Mouse (Mus musculus) kidney, postnatal 14 days (tissue): ENCODE data around the gene Rftn2.
A peak's percentile ranks its signal among the peaks of the same experiment; 100 is the strongest.
"Not testable (repeated sequence)": the region's sequence is repeated elsewhere in the genome, so short reads cannot be mapped to it uniquely, and the experiment has no call there.

Experiments used
- DNase-seq: peaks from one replicate; pipeline ENCODE4 v3.0.0; 2022; ENCODE audit warnings: mixed read lengths

Gene Rftn2

DNA sequence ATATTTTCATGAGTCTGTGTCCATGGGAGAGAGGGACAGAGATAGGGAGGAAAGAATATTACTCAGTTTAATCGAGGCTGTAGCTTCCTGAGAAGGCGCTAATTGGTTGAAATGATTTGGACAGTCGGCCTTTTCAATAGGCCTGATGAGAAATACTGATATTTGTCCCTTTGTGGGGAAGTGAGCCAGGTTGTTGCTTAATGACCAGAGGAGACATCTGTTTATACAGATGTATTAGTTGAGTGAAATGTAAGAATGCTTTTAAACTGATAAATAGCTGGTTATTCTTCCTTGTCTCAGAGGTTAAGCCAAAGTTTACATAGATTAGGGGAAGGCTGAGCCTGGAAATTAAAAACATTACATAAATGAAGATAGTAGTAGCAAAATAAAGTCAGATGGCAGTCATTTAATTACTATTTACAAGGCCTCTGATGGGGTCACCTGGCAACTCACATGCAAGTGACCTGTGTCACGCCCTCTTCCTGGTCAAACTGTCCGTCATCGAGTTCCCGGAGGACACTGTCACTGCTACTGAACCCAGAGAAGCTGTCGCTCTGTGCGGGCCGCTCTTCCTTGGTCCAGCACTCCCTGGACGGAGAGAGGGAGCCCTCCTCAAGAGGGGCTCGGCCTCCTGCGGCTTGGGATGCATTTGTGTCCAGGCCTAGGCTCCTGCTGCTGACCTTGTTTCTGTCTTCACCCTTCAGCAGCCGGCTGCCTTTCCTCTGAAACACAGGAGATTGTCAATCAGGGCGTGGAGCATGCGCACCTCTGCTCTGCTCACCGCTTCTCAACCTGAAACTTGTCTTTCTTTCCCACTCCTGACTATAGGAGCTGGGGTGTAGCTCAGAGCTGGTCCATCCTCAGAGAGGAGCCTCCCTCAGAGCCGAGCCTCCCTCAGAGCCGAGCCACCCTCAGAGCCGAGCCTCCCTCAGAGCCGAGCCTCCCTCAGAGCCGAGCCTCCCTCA, 54.9 kb downstream of the Rftn2 start:
- no peak for DNase-seq

DNA sequence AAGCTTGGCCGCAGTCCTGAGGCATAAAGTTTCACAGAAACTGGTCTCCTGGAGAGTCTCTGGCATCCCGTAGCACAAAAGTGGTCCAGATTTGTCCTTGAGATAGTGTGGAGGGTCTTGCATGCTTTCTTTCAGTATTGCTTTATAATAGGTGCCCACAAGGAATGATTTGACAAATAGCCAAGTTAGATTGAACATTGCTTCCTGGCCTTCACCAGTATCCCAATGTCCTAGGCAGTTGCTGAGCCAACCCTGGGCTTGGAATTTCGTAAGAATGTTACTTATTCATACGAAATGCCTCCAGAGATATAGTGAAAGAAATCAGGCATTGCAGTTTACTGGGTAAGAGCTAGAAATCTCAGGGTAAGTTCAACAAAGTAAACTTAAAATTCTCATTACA, 58.0 kb downstream of the Rftn2 start:
- no peak for DNase-seq

DNA sequence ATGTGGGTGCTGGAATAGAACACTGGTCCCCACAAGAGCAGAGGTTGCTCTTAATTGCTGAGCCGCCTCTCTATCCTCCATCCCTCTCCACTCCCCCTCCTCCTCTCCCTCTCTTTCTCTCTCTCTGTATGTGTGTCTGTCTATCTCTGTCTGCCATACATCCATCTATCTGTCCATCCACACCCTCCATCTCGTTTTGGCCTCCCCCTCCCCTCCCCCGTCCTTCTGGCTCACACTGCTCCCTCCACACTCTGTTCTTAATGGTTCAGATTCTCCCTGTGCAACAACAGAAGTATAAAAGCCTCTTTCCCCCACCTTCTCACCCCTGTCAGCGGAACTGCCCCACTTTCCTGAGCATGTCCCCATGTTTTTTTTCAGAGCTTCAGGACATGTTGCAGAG, 59.0 kb downstream of the Rftn2 start:
- DNase-seq, result no peak

GRCm38 (mm10) chr1:55164005-55164404, 62.6 kb downstream of the Rftn2 start:
- DNase-seq, result no peak

- no peak for DNase-seq
These were observed 63.8 kb downstream of the Rftn2 start for GRCm38 (mm10) chr1:55162781-55163180.

GRCm38 (mm10) chr1:55161895-55162294, 64.7 kb downstream of the Rftn2 start:
- peak; percentile 20 for DNase-seq

DNA sequence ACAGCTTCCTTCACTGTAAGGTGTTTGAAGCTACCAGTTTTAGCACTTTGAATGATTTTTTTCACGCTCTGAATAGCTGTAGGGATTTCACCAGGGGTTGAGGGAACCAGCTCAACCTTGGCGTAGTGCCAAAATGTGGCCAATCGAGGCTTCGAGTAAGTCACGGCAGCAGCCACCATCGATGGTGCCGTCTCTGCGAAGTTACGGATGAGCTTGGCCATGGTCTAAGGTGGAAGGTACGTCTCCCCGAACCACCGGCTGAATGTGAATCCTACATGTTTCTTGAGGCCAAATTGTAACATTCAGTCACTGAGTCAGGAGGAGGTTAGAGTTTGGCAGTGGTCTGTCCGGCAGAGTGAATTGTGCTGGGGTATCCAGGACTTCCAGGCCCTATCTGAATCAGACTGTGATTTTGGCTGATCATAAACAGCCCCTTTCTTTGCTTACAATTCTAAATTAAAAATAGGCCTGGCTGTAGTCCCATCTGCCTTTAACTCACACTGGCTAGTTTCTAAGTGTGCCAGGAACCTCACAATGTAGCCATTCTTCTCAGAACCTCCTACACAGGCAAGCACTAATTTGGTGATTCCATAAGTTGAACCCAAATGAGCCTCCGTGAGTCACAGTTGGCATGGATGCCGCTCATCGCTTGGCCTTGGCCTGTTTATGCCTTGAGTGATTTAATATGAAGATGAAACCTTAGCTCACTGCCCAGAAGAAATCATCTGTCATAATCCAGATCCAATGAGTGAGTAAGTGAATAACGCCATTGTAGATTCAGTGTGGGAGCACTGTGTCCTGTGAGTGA, 65.5 kb downstream of the Rftn2 start:
- DNase-seq, result no peak

DNA sequence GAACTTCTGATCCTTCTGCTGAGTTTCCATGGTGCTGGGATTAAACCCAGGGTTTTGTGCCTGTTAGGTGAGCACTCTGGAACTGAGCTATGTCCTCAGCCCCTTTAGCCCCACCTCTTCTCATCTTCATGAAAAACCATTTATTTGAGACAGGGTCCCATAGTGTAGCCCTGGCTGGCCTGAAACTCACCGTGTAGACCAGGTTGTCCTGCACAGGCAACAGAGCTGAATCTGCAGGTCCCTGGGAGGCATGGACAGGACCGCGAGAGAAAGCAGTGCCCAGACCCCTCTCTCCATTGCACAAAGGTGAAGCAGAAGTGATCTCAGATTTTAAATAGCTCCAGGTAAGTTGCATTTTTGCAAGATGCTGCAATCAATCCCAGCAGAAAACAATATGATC, 66.4 kb downstream of the Rftn2 start:
- no peak for DNase-seq

DNA sequence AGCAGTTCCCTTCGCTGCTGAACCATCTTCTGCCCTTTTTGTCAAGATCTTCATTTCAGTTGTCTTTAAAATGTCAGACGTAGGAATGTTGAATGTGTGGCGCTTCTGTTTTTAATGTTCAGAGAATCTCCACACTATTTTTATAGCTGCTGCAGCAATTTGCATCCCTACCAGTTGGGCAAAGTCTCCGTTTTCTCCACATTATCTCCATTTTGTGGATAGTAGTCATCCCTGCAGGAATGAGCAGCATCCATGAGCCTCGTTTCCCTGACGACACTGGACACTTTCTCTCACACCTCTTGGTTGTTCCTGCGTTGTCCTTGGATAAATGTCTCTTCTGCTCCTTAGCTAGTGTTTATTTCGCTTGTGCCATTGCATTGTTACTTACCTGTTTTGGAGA, 67.8 kb downstream of the Rftn2 start:
- DNase-seq, result no peak

- no peak for DNase-seq
These were observed 68.4 kb downstream of the Rftn2 start for GRCm38 (mm10) chr1:55158211-55158610.

GRCm38 (mm10) chr1:55157329-55157728, 69.3 kb downstream of the Rftn2 start:
- no peak for DNase-seq

- DNase-seq, result no peak
These were observed 81.0 kb downstream of the Rftn2 start for GRCm38 (mm10) chr1:55145556-55145955.

DNA sequence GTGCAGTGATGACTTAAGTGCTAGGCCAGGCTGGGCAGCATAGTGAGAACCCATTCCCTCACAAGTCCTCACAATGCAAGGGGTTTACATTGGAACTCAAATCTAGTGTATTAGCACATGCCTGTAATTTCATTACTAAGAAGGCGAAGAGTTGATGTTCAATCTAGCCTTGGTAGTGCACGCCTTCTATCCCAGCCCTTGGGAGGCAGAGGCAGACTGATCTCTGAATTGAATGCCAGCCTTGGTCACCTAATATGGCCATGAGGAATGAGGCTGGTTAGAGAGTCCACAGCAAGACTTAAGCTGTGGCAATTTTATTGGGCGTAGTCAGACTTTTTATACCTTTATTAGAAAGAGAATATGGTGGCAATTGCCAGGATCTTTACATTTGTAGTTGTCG, 82.2 kb downstream of the Rftn2 start:
- no peak for DNase-seq

- DNase-seq, result no peak
These were observed 90.7 kb downstream of the Rftn2 start for GRCm38 (mm10) chr1:55135846-55136245.

DNA sequence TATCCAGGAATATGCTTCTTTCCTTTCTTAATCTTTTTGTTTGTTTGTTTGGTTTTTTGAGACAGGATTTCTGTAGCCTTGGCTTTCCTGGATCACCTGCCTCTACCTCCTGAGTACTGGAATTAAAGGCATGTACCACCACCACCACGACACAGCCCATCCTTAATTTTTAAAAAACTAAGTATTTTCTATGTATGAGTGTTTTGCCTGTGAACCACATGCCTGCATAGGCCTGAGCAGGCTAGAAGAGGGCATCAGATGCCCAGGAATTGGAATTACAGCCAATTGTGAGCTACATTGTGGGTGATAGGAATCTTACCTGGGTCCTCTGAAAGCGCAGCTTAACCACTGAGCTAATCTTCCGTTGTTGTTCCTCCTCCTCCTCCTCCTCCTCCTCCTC, 92.3 kb downstream of the Rftn2 start:
- DNase-seq, result no peak

- no peak for DNase-seq
These were observed 93.4 kb downstream of the Rftn2 start for GRCm38 (mm10) chr1:55133173-55133572.

DNA sequence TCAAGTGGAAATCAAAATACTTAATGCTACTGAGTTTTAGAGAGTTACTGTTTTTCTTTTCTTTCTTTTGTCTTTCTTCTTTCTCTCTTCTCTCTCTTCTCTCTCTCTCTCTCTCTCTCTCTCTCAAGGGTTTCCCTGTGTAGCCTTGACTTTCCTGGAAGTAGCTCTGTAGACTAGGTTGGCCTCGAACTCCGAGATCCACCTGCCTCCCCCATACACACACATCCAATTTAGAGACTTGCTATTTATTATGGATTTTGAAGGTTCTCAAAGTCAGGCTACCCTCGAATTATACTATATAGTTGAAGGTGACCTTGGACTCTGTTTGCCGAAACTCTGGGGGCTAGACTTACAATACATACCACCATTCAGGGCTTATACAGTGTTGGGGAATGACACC, 94.3 kb downstream of the Rftn2 start:
- no peak for DNase-seq

GRCm38 (mm10) chr1:55131424-55132014, 95.1 kb downstream of the Rftn2 start:
- no peak for DNase-seq

GRCm38 (mm10) chr1:55130943-55131401, 95.6 kb downstream of the Rftn2 start, which contains the start of gene Mob4:
TSS of gene Mob4 (plus strand) at chr1:55131231.
- peak; percentile 96 for DNase-seq

GRCm38 (mm10) chr1:55130190-55130916, 96.2 kb downstream of the Rftn2 start:
- no peak for DNase-seq

DNA sequence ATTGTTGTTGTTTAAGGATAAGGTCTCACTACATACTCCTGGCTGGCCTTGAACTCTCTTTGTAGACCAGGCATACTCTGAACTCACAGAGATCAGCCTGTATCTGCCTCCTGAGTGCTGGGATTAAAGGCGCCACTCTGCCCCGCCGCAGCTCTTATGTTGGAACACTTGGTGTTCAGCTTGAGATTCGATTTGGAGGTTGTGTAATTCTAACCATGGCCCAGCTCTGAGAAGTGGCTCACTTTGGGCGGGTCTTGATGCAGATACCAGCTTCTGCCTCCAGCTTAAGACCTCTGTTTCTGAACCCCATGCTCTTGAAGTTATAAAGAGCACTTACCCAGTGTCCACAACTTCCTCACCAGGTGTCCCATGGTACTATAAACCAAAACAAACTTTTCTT, 96.9 kb downstream of the Rftn2 start:
- no peak for DNase-seq

- not testable (repeated sequence) for DNase-seq
These were observed 102.4 kb downstream of the Rftn2 start for GRCm38 (mm10) chr1:55124136-55124535.

DNA sequence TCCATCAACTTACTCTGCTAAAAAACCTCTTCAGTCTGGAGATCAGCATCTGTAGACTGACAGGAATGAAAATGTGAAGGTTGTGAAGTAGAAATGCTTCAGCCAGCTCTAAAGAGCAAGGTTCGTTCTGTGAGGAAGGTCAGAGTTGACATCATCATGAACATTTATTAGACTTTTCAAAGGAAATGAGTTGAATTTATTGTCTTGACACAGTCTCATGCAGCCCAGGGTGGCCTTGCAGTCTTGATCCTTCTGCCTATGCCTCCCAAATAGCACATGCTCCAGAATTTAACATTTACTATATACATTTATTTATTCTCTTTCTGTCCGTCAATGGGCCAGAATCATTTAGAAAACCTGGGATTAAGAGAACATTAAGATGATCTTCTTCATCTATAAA, 103.0 kb downstream of the Rftn2 start:
- DNase-seq, result no peak
